Mouse (Mus musculus) forebrain, embryonic 14.5 days (tissue): ENCODE measurements around the gene Plcb3. TPM values are rescaled to one million over a fixed set of nuclear protein-coding genes. Genes with fewer than 3 reads are reported as not detected.

Experiments used
- ATAC-seq: fragments of 200-750 bp; cut with Nextera tagmentation; 2 replicates; pipeline ENCODE4 v1.8.0; 2017; ENCODE audit warnings: mild to moderate bottlenecking, moderate library complexity
- DNase-seq: peaks from one replicate; pipeline ENCODE4 v3.0.0-alpha.2; 2015; ENCODE audit warnings: low spot score
- H3K27ac ChIP-seq: fragments of 300-500 bp; sonication (generic); 2 replicates; pipeline ENCODE4 v1.5.1; 2014; ENCODE audit warnings: low read depth, mild to moderate bottlenecking, control low read depth, low read length, moderate library complexity
- H3K27me3 ChIP-seq: fragments of 300-500 bp; sonication (generic); replicated peaks from 2 replicates; pipeline ENCODE4 v1.6.1; 2014; ENCODE audit warnings: low read length, control low read depth, mixed read lengths; ENCODE audit not compliant: control insufficient read depth, insufficient read depth
- H3K36me3 ChIP-seq: fragments of 300-500 bp; sonication (generic); 2 replicates; pipeline ENCODE4 v1.6.1; 2014; ENCODE audit warnings: low read length, control low read depth; ENCODE audit not compliant: control insufficient read depth, insufficient read depth
- H3K4me1 ChIP-seq: fragments of 300-500 bp; sonication (generic); 2 replicates; pipeline ENCODE4 v1.6.1; 2014; ENCODE audit warnings: antibody characterized with exemption, low read length, control low read depth; ENCODE audit not compliant: control insufficient read depth, insufficient read depth
- H3K4me2 ChIP-seq: fragments of 300-500 bp; sonication (generic); 2 replicates; pipeline ENCODE4 v1.6.1; 2014; ENCODE audit warnings: mild to moderate bottlenecking, control low read depth, low read length
- H3K4me3 ChIP-seq: fragments of 300-500 bp; sonication (generic); 2 replicates; pipeline ENCODE4 v1.5.1; 2014; ENCODE audit warnings: low read depth, low read length, control low read depth
- H3K9ac ChIP-seq: fragments of 300-500 bp; sonication (generic); 2 replicates; pipeline ENCODE4 v1.6.1; 2014; ENCODE audit warnings: mild to moderate bottlenecking, low read length, control low read depth, moderate library complexity
- H3K9me3 ChIP-seq: fragments of 300-500 bp; sonication (generic); replicated peaks from 2 replicates; pipeline ENCODE4 v1.6.1; 2016; ENCODE audit warnings: low read length, control low read depth, mixed read lengths; ENCODE audit not compliant: control insufficient read depth
- WGBS: fragments of 180-500 bp; shearing (Covaris S2); extraction: QIAGEN DNeasy Blood & Tissue Kit; methylation state at CpG from one replicate; pipeline ENCODE4 v1.1.7; 2014; 5-methylcytosine and 5-hydroxymethylcytosine counted together
- polyA plus RNA-seq: library from polyadenylated mRNA; unstranded; fragments of >200 nt; fragmentation: Nextera tagmentation; extraction: Ambion mirVana; gene quantifications from 2 replicates; pipeline ENCODE4 v1.2.1, GENCODE M21; 2014

Gene Plcb3
- 6.7 and 7.7 TPM in 2 replicates for polyA plus RNA-seq

GRCm38 (mm10) chr19:6975537-6976521 lies at the start of gene Plcb3:
TSS of gene Plcb3 (minus strand) at chr19:6976470.
- H3K27me3 ChIP-seq, result no peaks in the 10 kb centered on the region
- peak within 1 kb of the TSS; percentile 84 for H3K4me2 ChIP-seq
- H3K9me3 ChIP-seq, result no peaks in the 10 kb centered on the region
- DNase-seq (peak; percentile 92), ATAC-seq (peak; percentile 4; the same call in 1 of the 2 replicates)
- H3K4me1 ChIP-seq, result peaks cover 23% of the 10 kb centered on the region
- H3K4me3 ChIP-seq, result peak within 1 kb of the TSS; percentile 55
- under 1% methylated on average over 16 of the region's 16 CpGs for WGBS
- H3K9ac ChIP-seq, result peak within 1 kb of the TSS; percentile 78
- H3K36me3 ChIP-seq, result peaks cover 25% of the 10 kb centered on the region
- H3K27ac ChIP-seq, result peak within 1 kb of the TSS; percentile 97

GRCm38 (mm10) chr19:7020224-7020641 lies 44.0 kb upstream of the Plcb3 start:
- no peak overlapping the region for H3K4me2 ChIP-seq
- H3K27me3 ChIP-seq, result no peaks in the 10 kb centered on the region
- ATAC-seq, result no peak
- peak; percentile 69 for DNase-seq
- no peak overlapping the region for H3K9ac ChIP-seq
- H3K4me3 ChIP-seq, result no peak overlapping the region
- no peak overlapping the region for H3K27ac ChIP-seq
- 55% methylated on average over 3 of the region's 3 CpGs for WGBS
- no peaks in the 10 kb centered on the region for H3K9me3 ChIP-seq
- H3K36me3 ChIP-seq, result peaks cover 81% of the 10 kb centered on the region
- no peaks in the 10 kb centered on the region for H3K4me1 ChIP-seq

DNA sequence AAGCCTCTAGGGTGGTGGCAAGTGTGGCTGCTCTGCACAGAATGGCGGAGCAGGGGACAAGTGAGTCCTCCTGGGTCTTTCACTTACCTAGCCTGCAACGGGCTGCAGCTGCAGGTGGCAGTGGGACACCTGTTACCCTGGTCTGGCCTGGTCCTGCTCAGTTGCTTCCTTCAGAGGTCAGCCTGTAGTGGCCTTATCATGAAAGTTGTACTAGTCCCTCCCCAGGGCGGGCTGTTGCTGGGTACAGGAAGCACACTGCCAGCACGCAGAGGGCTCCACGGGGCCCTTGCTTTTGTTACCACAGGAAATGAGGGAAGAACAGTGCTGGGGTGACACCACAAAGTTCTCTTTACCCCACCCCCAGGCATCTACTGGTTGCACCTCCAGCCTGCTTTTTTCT lies 42.9 kb upstream of the Plcb3 start, which contains the start of gene Fermt3:
Gene Fermt3 (minus strand): TSS at position 279 of the 400 bp plus-strand sequence.
- H3K4me2 ChIP-seq, result no peak within 1 kb of the TSS
- no peaks in the 10 kb centered on the region for H3K27me3 ChIP-seq
- H3K4me3 ChIP-seq, result no peak within 1 kb of the TSS
- no peaks in the 10 kb centered on the region for H3K9me3 ChIP-seq
- DNase-seq (no peak), ATAC-seq (no peak)
- WGBS, result 88% methylated on average over 5 of the region's 5 CpGs
- H3K4me1 ChIP-seq, result no peaks in the 10 kb centered on the region
- H3K36me3 ChIP-seq, result peaks cover 70% of the 10 kb centered on the region
- H3K27ac ChIP-seq, result no peak within 1 kb of the TSS
- H3K9ac ChIP-seq, result no peak within 1 kb of the TSS

DNA sequence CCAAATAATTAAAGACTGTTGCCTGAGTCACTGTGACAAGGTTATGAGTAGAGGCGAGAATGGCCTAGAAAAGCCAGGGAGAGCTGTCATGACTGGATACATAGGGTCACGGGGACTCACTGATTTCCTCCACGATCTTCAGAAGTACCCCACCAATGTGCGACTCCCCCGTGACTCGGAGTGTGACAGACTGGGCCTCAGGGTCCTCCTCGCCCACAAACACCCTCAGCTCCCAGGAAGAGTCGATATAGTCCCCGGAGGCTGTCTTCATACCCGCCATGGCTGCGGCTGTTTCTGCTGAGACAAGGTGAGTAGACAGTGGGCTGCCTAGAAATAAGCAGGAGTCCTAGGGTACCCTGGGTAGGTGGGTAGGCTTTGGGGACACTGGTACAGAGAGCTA lies 42.3 kb upstream of the Plcb3 start:
- ATAC-seq (no peak), DNase-seq (no peak)
- Histone ChIP-seq H3K27me3 (no peaks in the 10 kb centered on the region), H3K9ac (no peak overlapping the region), H3K36me3 (peaks cover 68% of the 10 kb centered on the region), H3K4me2 (no peak overlapping the region), H3K4me3 (no peak overlapping the region), H3K4me1 (no peaks in the 10 kb centered on the region), H3K27ac (no peak overlapping the region), H3K9me3 (no peaks in the 10 kb centered on the region)
- 94% methylated on average over 11 of the region's 11 CpGs for WGBS

DNA sequence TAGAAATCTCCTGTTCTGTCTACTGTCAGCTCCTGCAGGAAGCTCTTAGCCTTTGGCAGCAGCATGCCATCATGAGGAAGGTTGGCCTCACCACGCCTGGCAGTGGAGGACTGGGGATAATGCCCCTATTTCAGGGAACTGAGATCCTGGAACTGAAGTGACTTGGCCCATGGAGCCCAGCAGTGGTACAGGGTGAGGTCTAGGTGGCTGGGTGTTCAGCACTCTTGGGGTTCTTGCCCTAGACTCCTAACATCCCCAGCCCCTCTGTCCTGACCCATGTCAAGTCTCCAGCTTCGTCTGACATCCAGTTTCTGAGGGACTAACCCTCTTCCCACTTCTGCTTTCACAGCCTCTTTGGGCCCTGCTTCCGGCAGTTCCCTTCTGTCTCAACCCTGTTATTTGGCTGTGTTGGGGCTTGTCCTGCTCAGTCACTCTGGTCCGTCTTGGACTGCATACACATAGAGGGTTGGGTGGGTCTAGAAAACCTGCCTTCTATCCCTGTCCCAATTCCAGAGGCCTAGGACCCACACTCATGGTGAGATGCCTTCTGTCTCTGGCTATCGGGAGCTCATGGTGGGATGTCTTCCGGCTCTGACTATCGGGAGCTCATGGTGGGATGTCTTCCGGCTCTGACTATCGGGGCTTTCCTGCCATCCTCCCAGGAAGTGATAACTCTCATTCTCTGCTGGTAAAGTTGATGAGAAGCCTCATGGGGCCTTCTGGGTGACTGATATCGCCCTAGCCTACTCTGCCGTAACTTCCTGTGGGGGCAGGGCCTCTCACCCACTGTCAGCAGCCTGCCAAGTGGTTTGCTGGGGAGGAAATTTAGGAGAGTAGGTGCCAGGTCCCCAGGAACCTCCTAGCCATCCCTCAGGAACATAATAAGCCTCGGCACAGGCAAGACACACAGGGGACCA lies 41.5 kb upstream of the Plcb3 start:
- Histone ChIP-seq H3K9me3 (no peaks in the 10 kb centered on the region), H3K36me3 (peaks cover 61% of the 10 kb centered on the region), H3K4me3 (no peak overlapping the region), H3K4me1 (no peaks in the 10 kb centered on the region), H3K27me3 (no peaks in the 10 kb centered on the region), H3K27ac (no peak overlapping the region), H3K9ac (no peak overlapping the region), H3K4me2 (no peak overlapping the region)
- 90% methylated on average over 12 of the region's 12 CpGs for WGBS
- ATAC-seq (no peak), DNase-seq (no peak)

GRCm38 (mm10) chr19:7014481-7015135 lies 38.3 kb upstream of the Plcb3 start:
- Histone ChIP-seq H3K27ac (no peak overlapping the region), H3K9ac (no peak overlapping the region), H3K27me3 (no peaks in the 10 kb centered on the region), H3K4me3 (no peak overlapping the region), H3K4me1 (no peaks in the 10 kb centered on the region), H3K9me3 (no peaks in the 10 kb centered on the region), H3K4me2 (no peak overlapping the region), H3K36me3 (peaks cover 29% of the 10 kb centered on the region)
- DNase-seq, result no peak
- no peak for ATAC-seq
- 91% methylated on average over 20 of the region's 20 CpGs for WGBS

GRCm38 (mm10) chr19:7013984-7014383 lies 37.7 kb upstream of the Plcb3 start:
- Histone ChIP-seq H3K9ac (no peak overlapping the region), H3K4me2 (no peak overlapping the region), H3K36me3 (peaks cover 22% of the 10 kb centered on the region), H3K27me3 (no peaks in the 10 kb centered on the region), H3K4me1 (no peaks in the 10 kb centered on the region), H3K4me3 (no peak overlapping the region), H3K27ac (no peak overlapping the region), H3K9me3 (no peaks in the 10 kb centered on the region)
- no peak for ATAC-seq
- DNase-seq, result no peak
- WGBS, result 93% methylated on average over 9 of the region's 9 CpGs

DNA sequence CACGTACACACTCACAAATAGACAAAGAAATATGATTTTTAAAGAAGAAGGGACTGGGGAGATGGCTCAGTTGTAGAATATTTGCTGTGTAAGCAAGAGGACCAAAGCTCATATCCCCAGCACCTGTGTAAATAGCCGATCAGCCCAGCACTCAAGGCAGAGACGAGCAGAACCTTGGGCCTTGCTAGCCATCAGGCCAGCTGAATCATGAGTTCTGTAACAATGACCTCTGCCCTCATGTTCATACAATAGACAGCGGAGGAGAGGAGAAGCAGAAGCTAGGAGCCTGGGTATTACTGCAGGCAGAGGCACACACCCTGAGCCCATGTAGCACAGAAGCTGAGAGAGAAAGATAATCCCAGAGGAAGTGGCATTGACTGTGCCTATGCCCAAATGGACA lies 36.2 kb upstream of the Plcb3 start:
- ATAC-seq (no peak), DNase-seq (no peak)
- no peak overlapping the region for H3K9ac ChIP-seq
- H3K36me3 ChIP-seq, result peaks cover 9% of the 10 kb centered on the region; the same call in 1 of the 2 replicates
- no peak overlapping the region for H3K4me2 ChIP-seq
- no peak overlapping the region for H3K4me3 ChIP-seq
- H3K9me3 ChIP-seq, result no peaks in the 10 kb centered on the region
- H3K4me1 ChIP-seq, result no peaks in the 10 kb centered on the region
- 80% methylated on average over 4 of the region's 4 CpGs for WGBS
- H3K27me3 ChIP-seq, result no peaks in the 10 kb centered on the region
- H3K27ac ChIP-seq, result no peak overlapping the region
